Mouse (Mus musculus): ENCODE measurements around the gene Mup7.
"Not testable (repeated sequence)": the region's sequence is repeated elsewhere in the genome, so short reads cannot be mapped to it uniquely, and the experiment has no call there.

Gene Mup7

DNA sequence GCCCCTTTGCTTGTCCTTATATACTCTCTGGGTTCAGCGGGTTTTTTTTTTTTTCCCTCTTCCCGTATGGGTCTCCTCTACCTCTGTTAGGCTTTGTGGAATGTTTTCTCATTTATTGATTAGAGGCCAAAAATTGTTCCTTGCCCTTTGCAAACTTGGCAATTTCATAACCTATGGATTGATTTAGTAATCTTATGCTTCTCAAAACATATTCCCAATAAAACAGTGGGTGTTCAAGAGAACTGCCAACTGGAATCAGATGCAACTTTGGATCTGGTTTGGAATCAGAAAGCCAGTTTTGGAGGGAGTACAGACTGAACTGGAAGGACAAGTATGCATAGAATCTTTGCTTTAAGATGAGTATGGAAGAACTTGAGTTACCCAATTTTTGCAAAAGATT lies at the start of gene Mup7:
TSS of gene Mup7 (minus strand) at position 101 of the 400 bp plus-strand sequence.
- not testable (repeated sequence) for DNase-seq (ENCODE audit: low read depth, low spot score)

- not testable (repeated sequence) for DNase-seq (ENCODE audit: low read depth, low spot score)
Measured at GRCm38 (mm10) chr4:60079865-60080264, 9.6 kb upstream of the Mup7 start.

DNA sequence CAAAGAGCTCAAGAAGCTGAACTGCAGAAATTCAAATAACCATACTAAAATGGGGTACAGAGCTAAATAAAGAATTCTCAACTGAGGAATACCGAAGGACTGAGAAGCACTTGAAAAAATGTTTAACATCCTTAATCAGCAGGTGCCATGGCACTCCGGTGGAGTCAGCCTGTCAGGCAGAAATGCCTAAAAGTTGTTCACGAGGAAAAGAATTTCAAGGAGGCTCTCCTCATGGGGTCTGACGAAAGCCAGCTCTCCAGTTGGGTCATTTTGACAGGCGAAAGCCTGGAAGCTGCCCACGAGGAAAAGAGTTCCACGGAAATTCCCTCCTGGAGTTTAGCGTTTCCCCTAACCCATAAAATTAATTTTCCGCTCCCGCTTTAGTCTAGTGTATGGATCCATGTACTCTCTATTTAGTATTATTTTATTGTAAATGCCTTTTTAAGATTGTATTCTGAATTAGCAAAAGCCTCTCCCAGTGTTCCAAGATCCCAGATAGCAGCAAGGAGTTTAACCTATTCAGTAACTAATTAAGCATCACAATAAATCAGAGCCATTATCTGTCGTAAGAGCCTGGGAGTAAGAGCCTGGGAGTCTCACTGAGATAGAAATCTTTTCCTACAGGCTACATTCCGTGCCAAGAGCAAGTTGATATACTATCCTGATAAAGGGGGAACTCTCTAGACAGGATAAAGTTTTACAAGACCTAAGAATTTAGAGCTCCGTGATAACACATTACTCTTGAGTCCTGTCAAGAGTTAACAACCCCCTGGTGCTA lies 40.8 kb downstream of the Mup7 start:
- not testable (repeated sequence) for DNase-seq (ENCODE audit: low read depth, low spot score)

DNA sequence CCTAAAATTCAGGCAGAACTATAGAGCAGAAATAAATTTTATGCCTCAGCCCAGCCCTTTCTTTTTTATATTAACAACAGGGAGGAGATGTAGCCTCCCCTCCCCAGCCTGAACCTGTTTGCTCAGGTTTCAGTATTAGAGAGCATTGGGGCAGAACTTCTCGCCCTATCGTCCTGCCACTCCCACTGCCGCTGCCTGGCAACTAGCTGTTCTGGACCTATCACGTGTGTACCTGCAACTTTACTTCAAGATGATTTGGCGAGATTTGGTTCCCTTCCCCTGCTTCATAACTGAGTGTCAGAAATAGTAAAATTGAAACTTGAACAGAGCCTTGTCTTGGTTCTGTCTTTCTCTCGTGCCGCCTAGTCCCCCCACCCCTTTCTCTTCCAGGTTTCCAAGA lies 50.1 kb downstream of the Mup7 start:
- DNase-seq (ENCODE audit: low read depth, low spot score), result not testable (repeated sequence)

Data from telencephalon, adult 2 months (tissue).